Mouse (Mus musculus): ENCODE results near the gene Pced1a. TPM values are rescaled to one million over a fixed set of nuclear protein-coding genes. Genes with fewer than 3 reads are reported as not detected.

The Pced1a gene
- total and polyA plus RNA-seq, 2 experiments from 2014 or later: 9.2 to 18.0 TPM

DNA sequence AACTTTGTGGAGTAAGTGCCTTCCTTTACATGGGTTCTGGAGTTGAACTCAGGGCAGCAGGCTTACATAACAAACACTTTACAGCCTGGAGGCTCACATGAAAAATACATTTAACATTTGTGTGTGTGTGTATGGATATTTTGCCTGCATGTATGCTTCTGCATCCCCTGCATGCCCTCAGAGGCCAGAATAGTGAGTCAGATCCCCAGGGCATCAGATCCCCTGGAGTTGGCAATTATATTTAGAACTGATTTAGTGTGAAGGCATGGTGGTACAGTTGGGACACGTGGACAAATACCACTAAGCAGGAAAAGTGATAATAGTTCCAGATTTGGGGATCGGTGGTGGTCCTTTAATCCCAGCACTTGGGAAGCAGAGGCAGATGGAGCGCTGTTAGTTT is 35.1 kb upstream of the Pced1a start:
- H3K4me3 ChIP-seq (ENCODE audit: low read depth, low read length): no peak overlapping the region
- DNase-seq (no peak), ATAC-seq (no peak)
- H3K4me2 ChIP-seq (ENCODE audit: low read depth): no peak overlapping the region
- no peak for TF ChIP-seq CTCF (IDR thresholded peaks at IDR 0.05; ENCODE audit: low read depth)
- no peaks in the 10 kb centered on the region for H3K9me3 ChIP-seq (ENCODE audit: low read length)
- no peak overlapping the region for H3K27ac ChIP-seq (ENCODE audit: low read depth, low read length)
- no peaks in the 10 kb centered on the region for H3K27me3 ChIP-seq (ENCODE audit: insufficient read depth, low read length)
- H3K4me1 ChIP-seq (ENCODE audit: insufficient read depth): peaks cover 7% of the 10 kb centered on the region; the same call in 1 of the 2 replicates
- H3K9ac ChIP-seq: no peak overlapping the region
- 91% methylated on average over 3 of the region's 3 CpGs for WGBS
- H3K36me3 ChIP-seq (ENCODE audit: insufficient read depth): no peaks in the 10 kb centered on the region

DNA sequence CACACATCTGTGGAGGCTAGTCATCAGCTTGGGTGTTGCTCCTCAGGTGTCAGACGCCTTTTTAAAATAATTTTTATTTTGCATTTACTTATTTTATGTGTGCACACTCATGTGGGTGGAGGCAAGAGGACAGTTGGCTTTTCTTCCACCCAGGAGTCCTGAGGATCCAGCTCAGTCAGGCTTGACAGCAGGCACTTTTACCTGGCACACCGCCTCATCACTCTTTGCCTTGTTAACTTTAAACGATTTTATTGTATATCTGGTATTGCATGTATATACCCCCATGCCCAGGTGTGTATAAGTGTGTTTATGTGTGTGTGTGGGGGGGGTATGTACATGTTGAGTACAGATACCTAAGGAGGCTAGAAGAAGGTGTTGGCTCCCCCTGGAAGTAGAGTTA is 33.4 kb upstream of the Pced1a start:
- no peak for TF ChIP-seq CTCF (IDR thresholded peaks at IDR 0.05; ENCODE audit: low read depth)
- 93% methylated on average over 3 of the region's 3 CpGs for WGBS
- Histone ChIP-seq H3K36me3 (ENCODE audit: insufficient read depth) (no peaks in the 10 kb centered on the region), H3K27ac (ENCODE audit: low read depth, low read length) (no peak overlapping the region), H3K4me3 (ENCODE audit: low read depth, low read length) (no peak overlapping the region), H3K4me2 (ENCODE audit: low read depth) (no peak overlapping the region), H3K27me3 (ENCODE audit: insufficient read depth, low read length) (no peaks in the 10 kb centered on the region), H3K9me3 (ENCODE audit: low read length) (no peaks in the 10 kb centered on the region), H3K4me1 (ENCODE audit: insufficient read depth) (peaks cover 12% of the 10 kb centered on the region), H3K9ac (no peak overlapping the region)
- no peak for ATAC-seq
- no peak for DNase-seq

DNA sequence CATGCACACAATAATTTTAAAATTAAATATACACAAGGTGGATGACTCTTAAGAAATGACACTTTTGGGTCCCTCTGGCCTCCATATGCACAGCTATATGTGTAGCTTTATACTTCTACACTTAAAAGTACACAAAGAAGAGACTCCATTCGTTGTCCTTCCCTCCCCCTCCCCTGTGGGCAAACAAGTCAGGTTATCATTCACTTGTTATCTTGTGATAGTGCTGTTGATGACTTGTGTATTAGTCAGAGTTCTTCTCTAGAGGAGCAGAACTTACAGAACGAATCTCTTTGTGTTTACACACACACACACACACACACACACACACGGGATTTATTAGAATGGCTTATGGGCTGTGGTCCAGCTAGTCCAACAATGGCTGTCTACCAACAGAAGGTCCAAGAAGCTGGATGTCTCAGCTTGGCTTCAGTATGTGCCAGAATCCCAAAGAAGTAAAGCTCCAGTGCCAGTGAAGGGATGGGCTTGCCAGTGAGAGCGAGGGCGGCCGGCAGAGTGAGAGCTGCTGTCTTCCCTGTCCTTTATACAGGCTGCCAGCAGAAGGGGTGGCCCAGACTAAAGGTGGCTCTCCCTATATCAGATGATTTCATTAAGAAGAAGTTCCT is 30.4 kb upstream of the Pced1a start:
- DNase-seq (peak; percentile 63), ATAC-seq (no peak)
- no peaks in the 10 kb centered on the region for H3K36me3 ChIP-seq (ENCODE audit: insufficient read depth)
- H3K4me1 ChIP-seq (ENCODE audit: insufficient read depth): peaks cover 29% of the 10 kb centered on the region
- WGBS: 37% methylated on average over 6 of the region's 6 CpGs
- no peaks in the 10 kb centered on the region for H3K9me3 ChIP-seq (ENCODE audit: low read length)
- no peak overlapping the region for H3K9ac ChIP-seq
- H3K4me2 ChIP-seq (ENCODE audit: low read depth): no peak overlapping the region
- no peak for TF ChIP-seq CTCF (IDR thresholded peaks at IDR 0.05; ENCODE audit: low read depth)
- no peak overlapping the region for H3K4me3 ChIP-seq (ENCODE audit: low read depth, low read length)
- H3K27me3 ChIP-seq (ENCODE audit: insufficient read depth, low read length): no peaks in the 10 kb centered on the region
- no peak overlapping the region for H3K27ac ChIP-seq (ENCODE audit: low read depth, low read length)

DNA sequence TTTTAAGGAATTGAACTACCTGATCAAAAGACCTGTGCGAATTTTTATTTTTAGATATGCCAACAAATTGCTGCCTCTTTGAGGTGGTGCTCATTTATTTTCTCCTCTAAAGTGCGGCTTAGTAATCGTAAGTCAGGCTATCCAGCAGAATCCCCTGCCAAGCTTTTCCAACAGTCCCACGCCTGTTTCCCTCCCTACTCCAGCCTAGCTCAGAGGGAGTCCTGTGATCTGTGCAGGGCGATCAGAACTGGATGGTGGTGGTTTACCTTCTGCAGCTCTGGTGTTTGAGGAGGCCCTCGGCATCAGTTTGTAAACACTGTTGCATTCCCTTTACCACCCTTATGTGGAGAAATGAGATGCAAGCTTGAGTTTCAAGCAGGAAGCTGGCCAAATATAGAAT is 28.9 kb upstream of the Pced1a start:
- peaks cover 33% of the 10 kb centered on the region for H3K4me1 ChIP-seq (ENCODE audit: insufficient read depth)
- DNase-seq (peak; percentile 35), ATAC-seq (no peak)
- H3K9ac ChIP-seq: no peak overlapping the region
- H3K36me3 ChIP-seq (ENCODE audit: insufficient read depth): no peaks in the 10 kb centered on the region
- no peaks in the 10 kb centered on the region for H3K27me3 ChIP-seq (ENCODE audit: insufficient read depth, low read length)
- no peak for TF ChIP-seq CTCF (IDR thresholded peaks at IDR 0.05; ENCODE audit: low read depth)
- peak overlapping the region; percentile 32; the same call in 1 of the 2 replicates for H3K4me2 ChIP-seq (ENCODE audit: low read depth)
- no peak overlapping the region for H3K27ac ChIP-seq (ENCODE audit: low read depth, low read length)
- no peaks in the 10 kb centered on the region for H3K9me3 ChIP-seq (ENCODE audit: low read length)
- WGBS: 31% methylated on average over 6 of the region's 6 CpGs
- no peak overlapping the region for H3K4me3 ChIP-seq (ENCODE audit: low read depth, low read length)

DNA sequence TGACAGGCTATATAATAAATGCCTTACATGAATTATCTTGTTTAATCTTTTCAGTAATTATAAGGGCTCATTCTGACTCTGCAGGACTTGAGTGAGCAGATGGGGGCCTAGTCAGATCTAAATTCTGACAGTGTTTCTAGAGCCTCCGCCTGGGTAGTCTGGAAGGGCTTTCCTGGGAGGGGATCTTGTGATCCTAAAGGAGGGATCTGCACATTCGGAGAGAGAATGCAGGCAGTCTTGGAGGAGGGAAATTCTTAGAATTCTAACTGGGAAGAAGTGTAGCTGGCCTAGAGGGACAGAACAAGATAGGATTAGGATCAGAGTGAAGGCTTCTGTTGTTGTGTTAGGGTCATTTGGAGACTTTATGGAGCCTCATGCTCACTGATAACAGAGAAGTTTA is 27.8 kb upstream of the Pced1a start:
- DNase-seq (no peak), ATAC-seq (no peak)
- no peak for TF ChIP-seq CTCF (IDR thresholded peaks at IDR 0.05; ENCODE audit: low read depth)
- Histone ChIP-seq H3K4me2 (ENCODE audit: low read depth) (peak overlapping the region; percentile 29), H3K27me3 (ENCODE audit: insufficient read depth, low read length) (no peaks in the 10 kb centered on the region), H3K27ac (ENCODE audit: low read depth, low read length) (no peak overlapping the region), H3K36me3 (ENCODE audit: insufficient read depth) (no peaks in the 10 kb centered on the region), H3K9me3 (ENCODE audit: low read length) (no peaks in the 10 kb centered on the region), H3K9ac (no peak overlapping the region; the same call in 1 of the 2 replicates), H3K4me3 (ENCODE audit: low read depth, low read length) (no peak overlapping the region), H3K4me1 (ENCODE audit: insufficient read depth) (peaks cover 33% of the 10 kb centered on the region)
- WGBS: 37% methylated on average over 2 of the region's 2 CpGs

DNA sequence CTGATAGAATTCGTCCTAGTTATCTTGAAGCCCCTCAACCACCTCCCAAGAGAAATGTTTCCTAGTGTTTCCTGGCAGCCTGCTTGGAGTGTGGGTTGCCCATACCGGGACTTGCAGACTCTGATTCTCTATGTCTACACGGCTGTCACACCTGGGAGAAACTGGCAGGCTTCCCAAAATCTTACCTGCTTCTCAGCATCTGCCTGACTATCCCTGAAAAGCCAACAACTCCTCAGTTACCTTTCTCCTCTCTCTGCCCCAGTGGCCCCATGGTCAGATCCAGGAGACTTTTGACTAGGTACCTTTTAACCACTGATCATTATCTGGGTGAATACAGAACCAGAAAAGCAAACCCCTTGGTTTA is 27.2 kb upstream of the Pced1a start:
- no peak for TF ChIP-seq CTCF (IDR thresholded peaks at IDR 0.05; ENCODE audit: low read depth)
- Histone ChIP-seq H3K27ac (ENCODE audit: low read depth, low read length) (no peak overlapping the region), H3K27me3 (ENCODE audit: insufficient read depth, low read length) (no peaks in the 10 kb centered on the region), H3K4me1 (ENCODE audit: insufficient read depth) (peaks cover 33% of the 10 kb centered on the region), H3K36me3 (ENCODE audit: insufficient read depth) (no peaks in the 10 kb centered on the region), H3K9me3 (ENCODE audit: low read length) (no peaks in the 10 kb centered on the region), H3K4me3 (ENCODE audit: low read depth, low read length) (peak overlapping the region; percentile 90), H3K9ac (peak overlapping the region; percentile 90), H3K4me2 (ENCODE audit: low read depth) (peak overlapping the region; percentile 60)
- ATAC-seq (no peak), DNase-seq (no peak)
- 53% methylated on average over 3 of the region's 3 CpGs for WGBS

DNA sequence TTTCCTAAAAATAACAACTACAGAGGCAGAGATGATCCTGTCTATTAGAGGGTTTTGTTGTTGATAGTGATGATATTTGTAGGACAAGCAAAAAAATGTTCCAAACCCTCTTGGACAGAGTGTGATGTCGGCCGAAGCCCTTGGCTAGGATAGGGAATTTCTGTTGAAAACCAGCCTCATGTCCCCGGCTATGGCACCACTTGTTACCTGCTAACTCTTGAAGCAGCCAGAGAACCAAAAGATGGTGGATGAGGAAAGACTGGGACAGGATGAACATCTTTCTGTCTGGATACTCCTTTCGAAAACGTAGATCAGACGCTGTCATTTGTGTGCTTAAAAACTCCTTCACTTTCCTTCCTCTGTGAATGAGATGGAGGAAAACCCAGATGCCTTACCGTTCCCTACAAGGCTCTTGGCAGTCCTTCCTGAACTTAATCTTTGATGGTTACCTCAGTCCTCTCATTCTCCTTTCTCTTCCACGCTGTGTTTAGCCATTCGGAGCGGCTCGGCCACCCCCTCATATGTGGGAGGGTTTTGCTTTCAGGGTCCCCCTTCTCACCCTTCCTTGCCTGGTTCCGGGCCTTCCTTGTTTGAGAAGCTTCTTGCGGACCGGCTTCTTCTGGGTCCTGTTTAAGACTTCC is 26.7 kb upstream of the Pced1a start:
- 44% methylated on average over 14 of the region's 14 CpGs for WGBS
- no peaks in the 10 kb centered on the region for H3K9me3 ChIP-seq (ENCODE audit: low read length)
- H3K4me3 ChIP-seq (ENCODE audit: low read depth, low read length): peak overlapping the region; percentile 90
- no peaks in the 10 kb centered on the region for H3K27me3 ChIP-seq (ENCODE audit: insufficient read depth, low read length)
- H3K9ac ChIP-seq: peak overlapping the region; percentile 90
- peaks cover 33% of the 10 kb centered on the region for H3K4me1 ChIP-seq (ENCODE audit: insufficient read depth)
- TF ChIP-seq CTCF (IDR thresholded peaks at IDR 0.05; ENCODE audit: low read depth): no peak
- H3K27ac ChIP-seq (ENCODE audit: low read depth, low read length): no peak overlapping the region
- H3K36me3 ChIP-seq (ENCODE audit: insufficient read depth): no peaks in the 10 kb centered on the region
- DNase-seq: no peak
- ATAC-seq: no peak
- peak overlapping the region; percentile 60 for H3K4me2 ChIP-seq (ENCODE audit: low read depth)

Data from forebrain, postnatal 0 days (tissue).